Mouse (Mus musculus) kidney, embryonic 14.5 days (tissue): ENCODE results near the gene Tollip. TPM values are rescaled to one million over a fixed set of nuclear protein-coding genes. Genes with fewer than 3 reads are reported as not detected.

Experiments used
- ATAC-seq: fragments of 200-750 bp; cut with Nextera tagmentation; 2 replicates; pipeline ENCODE4 v1.8.0; 2017; ENCODE audit warnings: moderate number of reproducible peaks, mild to moderate bottlenecking, moderate TSS enrichment, moderate library complexity; ENCODE audit not compliant: low FRiP score, low TSS enrichment
- H3K27ac ChIP-seq: fragments of 300-500 bp; sonication (generic); 2 replicates; pipeline ENCODE4 v1.5.1; 2014; ENCODE audit warnings: low read depth, mild to moderate bottlenecking, low read length, moderate library complexity, mixed read lengths
- H3K27me3 ChIP-seq: fragments of 300-500 bp; sonication (generic); 2 replicates; pipeline ENCODE4 v1.6.1; 2014; ENCODE audit warnings: mild to moderate bottlenecking, low read length; ENCODE audit not compliant: control insufficient read depth, insufficient read depth
- H3K36me3 ChIP-seq: fragments of 300-500 bp; sonication (generic); 2 replicates; pipeline ENCODE4 v1.6.1; 2014; ENCODE audit warnings: low read length, mixed read lengths; ENCODE audit not compliant: control insufficient read depth, insufficient read depth
- H3K4me1 ChIP-seq: fragments of 300-500 bp; sonication (generic); 2 replicates; pipeline ENCODE4 v1.6.1; 2014; ENCODE audit warnings: low read length, mixed read lengths; ENCODE audit not compliant: control insufficient read depth, insufficient read depth
- H3K4me2 ChIP-seq: fragments of 300-500 bp; sonication (generic); replicated peaks from 2 replicates; pipeline ENCODE4 v1.6.1; 2014; ENCODE audit warnings: low read depth, mild to moderate bottlenecking, low read length
- H3K4me3 ChIP-seq: fragments of 300-500 bp; sonication (generic); 2 replicates; pipeline ENCODE4 v1.5.1; 2014; ENCODE audit warnings: mild to moderate bottlenecking, low read length
- H3K9ac ChIP-seq: fragments of 300-500 bp; sonication (generic); 2 replicates; pipeline ENCODE4 v1.6.1; 2014; ENCODE audit warnings: low read depth, mild to moderate bottlenecking, low read length, moderate library complexity
- H3K9me3 ChIP-seq: fragments of 300-500 bp; sonication (generic); 2 replicates; pipeline ENCODE4 v1.6.1; 2016; ENCODE audit warnings: low read length; ENCODE audit not compliant: control insufficient read depth
- WGBS: fragments of 180-500 bp; shearing (Covaris S2); extraction: QIAGEN DNeasy Blood & Tissue Kit; methylation state at CpG from one replicate; pipeline ENCODE4 v1.1.7; 2014; 5-methylcytosine and 5-hydroxymethylcytosine counted together
- polyA plus RNA-seq: library from polyadenylated mRNA; unstranded; fragments of >200 nt; fragmentation: Nextera tagmentation; extraction: Ambion mirVana; gene quantifications from 2 replicates; pipeline ENCODE4 v1.2.1, GENCODE M21; 2014

The Tollip gene
- 21.0 and 45.8 TPM in 2 replicates for polyA plus RNA-seq

GRCm38 (mm10) chr7:141918407-141918806 is at the start of gene Tollip:
Gene Tollip, minus strand, starts transcription at chr7:141918507.
- no peak for ATAC-seq
- Histone ChIP-seq H3K4me3 (no peak within 1 kb of the TSS), H3K27me3 (peaks cover 4% of the 10 kb centered on the region; the same call in 1 of the 2 replicates), H3K9me3 (no peaks in the 10 kb centered on the region), H3K9ac (no peak within 1 kb of the TSS), H3K36me3 (no peaks in the 10 kb centered on the region), H3K4me1 (no peaks in the 10 kb centered on the region), H3K4me2 (no peak within 1 kb of the TSS), H3K27ac (no peak within 1 kb of the TSS)
- 89% methylated on average over 2 of the region's 2 CpGs for WGBS

GRCm38 (mm10) chr7:141966281-141966680 is 48.0 kb upstream of the Tollip start:
- no peak overlapping the region for H3K4me3 ChIP-seq
- no peak for ATAC-seq
- no peak overlapping the region for H3K9ac ChIP-seq
- no peaks in the 10 kb centered on the region for H3K9me3 ChIP-seq
- no peaks in the 10 kb centered on the region for H3K27me3 ChIP-seq
- H3K4me2 ChIP-seq, result no peak overlapping the region
- H3K27ac ChIP-seq, result no peak overlapping the region
- H3K4me1 ChIP-seq, result no peaks in the 10 kb centered on the region
- no peaks in the 10 kb centered on the region for H3K36me3 ChIP-seq
- WGBS, result 69% methylated on average over 2 of the region's 2 CpGs

- Histone ChIP-seq H3K4me3 (no peak overlapping the region), H3K9ac (no peak overlapping the region), H3K9me3 (no peaks in the 10 kb centered on the region), H3K36me3 (no peaks in the 10 kb centered on the region), H3K4me1 (no peaks in the 10 kb centered on the region), H3K27ac (no peak overlapping the region), H3K27me3 (no peaks in the 10 kb centered on the region), H3K4me2 (no peak overlapping the region)
- 91% methylated on average over 3 of the region's 3 CpGs for WGBS
- ATAC-seq, result no peak
Observed at GRCm38 (mm10) chr7:141962521-141962920, 44.2 kb upstream of the Tollip start.

- no peak for ATAC-seq
- no peak overlapping the region for H3K4me3 ChIP-seq
- no peak overlapping the region for H3K27ac ChIP-seq
- no peaks in the 10 kb centered on the region for H3K27me3 ChIP-seq
- WGBS, result 86% methylated on average over 3 of the region's 3 CpGs
- H3K4me1 ChIP-seq, result no peaks in the 10 kb centered on the region
- no peak overlapping the region for H3K9ac ChIP-seq
- no peak overlapping the region for H3K4me2 ChIP-seq
- H3K36me3 ChIP-seq, result no peaks in the 10 kb centered on the region
- no peaks in the 10 kb centered on the region for H3K9me3 ChIP-seq
Observed at GRCm38 (mm10) chr7:141961491-141961890, 43.2 kb upstream of the Tollip start.

- 72% methylated on average over 2 of the region's 2 CpGs for WGBS
- no peak for ATAC-seq
- Histone ChIP-seq H3K27ac (no peak overlapping the region), H3K9me3 (no peaks in the 10 kb centered on the region), H3K4me3 (no peak overlapping the region), H3K27me3 (no peaks in the 10 kb centered on the region), H3K9ac (no peak overlapping the region), H3K36me3 (no peaks in the 10 kb centered on the region), H3K4me2 (no peak overlapping the region), H3K4me1 (no peaks in the 10 kb centered on the region)
Observed at GRCm38 (mm10) chr7:141960926-141961325, 42.6 kb upstream of the Tollip start.

GRCm38 (mm10) chr7:141959133-141959532 is 40.8 kb upstream of the Tollip start:
- Histone ChIP-seq H3K9me3 (no peaks in the 10 kb centered on the region), H3K9ac (no peak overlapping the region), H3K4me2 (no peak overlapping the region), H3K27me3 (no peaks in the 10 kb centered on the region; the same call in 1 of the 2 replicates), H3K36me3 (no peaks in the 10 kb centered on the region), H3K27ac (no peak overlapping the region), H3K4me3 (no peak overlapping the region), H3K4me1 (no peaks in the 10 kb centered on the region)
- no peak for ATAC-seq
- 75% methylated on average over 1 of the region's 1 CpGs for WGBS

GRCm38 (mm10) chr7:141958211-141958610 is 39.9 kb upstream of the Tollip start:
- Histone ChIP-seq H3K9me3 (no peaks in the 10 kb centered on the region), H3K27ac (no peak overlapping the region), H3K9ac (no peak overlapping the region), H3K27me3 (no peaks in the 10 kb centered on the region; the same call in 1 of the 2 replicates), H3K36me3 (no peaks in the 10 kb centered on the region), H3K4me2 (no peak overlapping the region), H3K4me1 (no peaks in the 10 kb centered on the region), H3K4me3 (no peak overlapping the region)
- ATAC-seq, result no peak
- WGBS, result 74% methylated on average over 2 of the region's 2 CpGs

- 81% methylated on average over 4 of the region's 4 CpGs for WGBS
- Histone ChIP-seq H3K4me3 (no peak overlapping the region), H3K9ac (no peak overlapping the region), H3K36me3 (no peaks in the 10 kb centered on the region), H3K27me3 (no peaks in the 10 kb centered on the region; the same call in 1 of the 2 replicates), H3K4me2 (no peak overlapping the region), H3K27ac (no peak overlapping the region), H3K4me1 (no peaks in the 10 kb centered on the region), H3K9me3 (no peaks in the 10 kb centered on the region)
- no peak for ATAC-seq
Observed at GRCm38 (mm10) chr7:141957524-141958051, 39.3 kb upstream of the Tollip start.

- Histone ChIP-seq H3K9ac (no peak overlapping the region), H3K9me3 (no peaks in the 10 kb centered on the region), H3K27me3 (peaks cover 14% of the 10 kb centered on the region), H3K4me3 (no peak overlapping the region), H3K27ac (no peak overlapping the region), H3K4me2 (no peak overlapping the region), H3K4me1 (no peaks in the 10 kb centered on the region), H3K36me3 (no peaks in the 10 kb centered on the region)
- ATAC-seq, result no peak
- WGBS, result 74% methylated on average over 8 of the region's 8 CpGs
Observed at GRCm38 (mm10) chr7:141956174-141956566, 37.9 kb upstream of the Tollip start.
